Mouse (Mus musculus): ENCODE results near the gene Mapk8ip3. TPM values are rescaled to one million over a fixed set of nuclear protein-coding genes. Genes with fewer than 3 reads are reported as not detected.

Gene Mapk8ip3
- polyA plus RNA-seq, 1 experiment, result 272 TPM

DNA sequence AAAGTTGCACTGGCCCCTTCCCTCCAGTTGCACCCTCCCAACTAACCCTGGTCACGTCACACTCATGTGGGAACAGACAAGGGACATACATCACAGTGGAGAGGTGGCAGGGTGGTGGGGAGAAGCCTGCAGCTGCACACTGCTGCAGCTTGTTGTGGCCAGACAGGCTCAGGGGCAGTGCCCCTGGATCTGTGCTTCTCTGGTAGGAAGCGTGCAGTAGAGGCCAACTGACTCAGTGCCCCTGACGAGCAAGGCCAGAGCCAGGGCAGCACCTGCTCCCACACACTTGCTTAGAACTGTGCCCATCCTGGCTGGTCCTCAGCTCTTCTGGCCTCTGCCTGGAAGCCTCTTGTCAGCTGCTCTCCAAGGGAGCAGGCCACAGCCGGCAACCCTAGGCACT lies 39.2 kb downstream of the Mapk8ip3 start:
- Histone ChIP-seq H3K36me3 (ENCODE audit: control insufficient read depth, insufficient read depth, low read length) (peaks cover 32% of the 10 kb centered on the region), H3K27ac (ENCODE audit: control insufficient read depth, insufficient read depth, low read length) (no peak overlapping the region), H3K27me3 (ENCODE audit: control insufficient read depth, insufficient read depth, low read length) (no peaks in the 10 kb centered on the region), H3K4me3 (ENCODE audit: control insufficient read depth, insufficient read depth, low read length) (no peak overlapping the region), H3K4me1 (replicated peaks; ENCODE audit: control insufficient read depth, insufficient read depth, low read length) (peaks cover 26% of the 10 kb centered on the region)
- no peak for DNase-seq
- WGBS, result 97% methylated on average over 4 of the region's 4 CpGs
- TF ChIP-seq POLR2A (IDR thresholded peaks at IDR 0.05; ENCODE audit: control insufficient read depth, extremely low read depth, insufficient read depth, low read length, poor library complexity) (no peak), CTCF (IDR thresholded peaks at IDR 0.05; ENCODE audit: borderline replicate concordance, control insufficient read depth, extremely low read depth, insufficient read depth, low read length, poor library complexity) (no peak)

DNA sequence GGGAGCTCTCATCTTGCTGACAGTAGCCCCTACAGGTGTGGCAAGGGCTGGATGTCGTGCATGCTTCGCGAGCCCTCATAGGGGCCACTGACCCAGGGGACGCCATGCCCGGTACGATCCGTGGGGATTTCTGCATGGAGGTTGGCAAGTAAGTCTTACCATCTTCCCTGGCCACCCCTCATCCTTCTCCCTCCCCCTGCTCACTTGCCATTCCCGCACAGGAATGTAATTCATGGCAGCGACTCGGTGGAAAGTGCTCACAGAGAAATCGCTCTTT lies 39.8 kb downstream of the Mapk8ip3 start:
- no peak for DNase-seq
- WGBS, result 68% methylated on average over 11 of the region's 11 CpGs
- Histone ChIP-seq H3K27ac (ENCODE audit: control insufficient read depth, insufficient read depth, low read length) (no peak overlapping the region), H3K4me3 (ENCODE audit: control insufficient read depth, insufficient read depth, low read length) (peak overlapping the region; percentile 71), H3K4me1 (replicated peaks; ENCODE audit: control insufficient read depth, insufficient read depth, low read length) (peaks cover 26% of the 10 kb centered on the region), H3K36me3 (ENCODE audit: control insufficient read depth, insufficient read depth, low read length) (peaks cover 32% of the 10 kb centered on the region), H3K27me3 (ENCODE audit: control insufficient read depth, insufficient read depth, low read length) (no peaks in the 10 kb centered on the region)
- no peak for TF ChIP-seq CTCF (IDR thresholded peaks at IDR 0.05; ENCODE audit: borderline replicate concordance, control insufficient read depth, extremely low read depth, insufficient read depth, low read length, poor library complexity)
- no peak for TF ChIP-seq POLR2A (IDR thresholded peaks at IDR 0.05; ENCODE audit: control insufficient read depth, extremely low read depth, insufficient read depth, low read length, poor library complexity)

DNA sequence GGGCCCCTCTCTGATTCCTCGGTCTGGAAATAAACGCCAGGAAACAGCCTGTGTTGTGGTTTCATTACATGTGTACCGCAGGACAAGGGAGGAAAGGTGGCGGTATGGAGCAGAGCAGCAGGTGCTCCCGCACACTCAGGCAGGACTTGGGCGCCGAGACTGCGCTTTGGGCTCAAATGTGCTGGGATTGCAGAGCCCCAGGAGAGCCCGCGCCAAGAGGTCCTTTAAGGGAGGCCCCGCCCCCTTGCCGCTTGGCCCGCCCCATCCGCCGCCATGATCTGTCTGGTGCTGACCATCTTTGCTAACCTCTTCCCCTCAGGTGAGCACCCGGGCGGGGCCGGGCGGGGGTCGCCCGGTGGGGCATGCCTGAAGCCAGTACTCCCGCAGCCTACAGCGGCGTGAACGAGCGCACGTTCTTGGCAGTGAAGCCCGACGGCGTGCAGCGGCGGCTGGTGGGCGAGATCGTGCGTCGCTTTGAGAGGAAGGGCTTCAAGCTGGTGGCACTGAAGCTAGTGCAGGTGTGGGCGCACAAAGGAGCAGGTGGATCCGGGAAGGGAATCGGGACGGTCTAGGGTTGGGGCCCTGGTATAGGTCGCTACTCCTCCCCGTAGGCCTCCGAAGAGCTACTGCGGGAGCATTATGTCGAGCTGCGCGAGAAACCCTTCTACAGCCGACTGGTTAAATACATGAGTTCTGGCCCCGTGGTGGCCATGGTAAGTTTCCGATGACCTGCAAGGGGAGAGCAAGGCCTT lies 40.4 kb downstream of the Mapk8ip3 start, which contains the start of gene Nme3:
Gene Nme3, plus strand, starts transcription at position 260 of the 752 bp plus-strand sequence.
- Histone ChIP-seq H3K36me3 (ENCODE audit: control insufficient read depth, insufficient read depth, low read length) (peaks cover 27% of the 10 kb centered on the region), H3K27ac (ENCODE audit: control insufficient read depth, insufficient read depth, low read length) (peak within 1 kb of the TSS; percentile 67), H3K4me1 (replicated peaks; ENCODE audit: control insufficient read depth, insufficient read depth, low read length) (peaks cover 26% of the 10 kb centered on the region), H3K27me3 (ENCODE audit: control insufficient read depth, insufficient read depth, low read length) (no peaks in the 10 kb centered on the region), H3K4me3 (ENCODE audit: control insufficient read depth, insufficient read depth, low read length) (peak within 1 kb of the TSS; percentile 71)
- DNase-seq, result peak; percentile 70
- TF ChIP-seq CTCF (IDR thresholded peaks at IDR 0.05; ENCODE audit: borderline replicate concordance, control insufficient read depth, extremely low read depth, insufficient read depth, low read length, poor library complexity), result no peak
- TF ChIP-seq POLR2A (IDR thresholded peaks at IDR 0.05; ENCODE audit: control insufficient read depth, extremely low read depth, insufficient read depth, low read length, poor library complexity), result no peak
- 1% methylated on average over 50 of the region's 50 CpGs for WGBS

DNA sequence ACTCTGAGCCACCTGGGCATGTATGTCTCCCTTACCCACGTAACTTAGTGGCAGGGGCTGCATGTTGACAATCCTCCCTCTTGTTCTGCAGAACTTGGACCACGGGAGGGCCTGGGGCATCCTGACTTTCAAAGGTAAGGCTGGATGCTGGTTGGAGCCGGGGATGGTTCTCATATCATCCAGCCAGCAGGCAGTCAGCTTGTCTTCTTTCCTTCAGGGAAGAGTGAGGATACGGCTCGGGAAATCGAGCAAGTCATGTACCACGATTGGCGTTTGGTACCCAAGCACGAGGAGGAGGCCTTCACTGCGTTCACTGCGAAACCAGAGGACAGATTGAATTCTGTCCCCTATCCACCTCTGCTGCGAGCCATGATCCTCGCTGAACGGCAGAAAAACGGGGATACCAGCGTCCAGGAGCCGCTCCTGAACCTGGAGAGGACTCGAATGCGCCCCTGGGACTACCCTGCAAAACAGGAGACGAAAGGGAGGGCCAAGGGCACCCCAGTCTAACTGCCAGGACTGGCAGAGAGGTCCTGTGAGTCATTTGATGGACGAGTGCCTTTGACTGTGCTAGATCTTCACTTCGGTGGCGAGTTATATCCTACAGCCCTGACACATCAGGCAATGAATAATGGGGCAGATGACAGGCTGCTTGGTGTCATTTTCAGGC lies 41.1 kb downstream of the Mapk8ip3 start:
- peak overlapping the region; percentile 67 for H3K27ac ChIP-seq (ENCODE audit: control insufficient read depth, insufficient read depth, low read length)
- peak overlapping the region; percentile 71 for H3K4me3 ChIP-seq (ENCODE audit: control insufficient read depth, insufficient read depth, low read length)
- H3K4me1 ChIP-seq (replicated peaks; ENCODE audit: control insufficient read depth, insufficient read depth, low read length), result peaks cover 26% of the 10 kb centered on the region
- peaks cover 28% of the 10 kb centered on the region for H3K36me3 ChIP-seq (ENCODE audit: control insufficient read depth, insufficient read depth, low read length)
- TF ChIP-seq CTCF (IDR thresholded peaks at IDR 0.05; ENCODE audit: borderline replicate concordance, control insufficient read depth, extremely low read depth, insufficient read depth, low read length, poor library complexity) (no peak), POLR2A (IDR thresholded peaks at IDR 0.05; ENCODE audit: control insufficient read depth, extremely low read depth, insufficient read depth, low read length, poor library complexity) (no peak)
- no peak for DNase-seq
- WGBS, result 5% methylated on average over 23 of the region's 23 CpGs
- H3K27me3 ChIP-seq (ENCODE audit: control insufficient read depth, insufficient read depth, low read length), result no peaks in the 10 kb centered on the region

DNA sequence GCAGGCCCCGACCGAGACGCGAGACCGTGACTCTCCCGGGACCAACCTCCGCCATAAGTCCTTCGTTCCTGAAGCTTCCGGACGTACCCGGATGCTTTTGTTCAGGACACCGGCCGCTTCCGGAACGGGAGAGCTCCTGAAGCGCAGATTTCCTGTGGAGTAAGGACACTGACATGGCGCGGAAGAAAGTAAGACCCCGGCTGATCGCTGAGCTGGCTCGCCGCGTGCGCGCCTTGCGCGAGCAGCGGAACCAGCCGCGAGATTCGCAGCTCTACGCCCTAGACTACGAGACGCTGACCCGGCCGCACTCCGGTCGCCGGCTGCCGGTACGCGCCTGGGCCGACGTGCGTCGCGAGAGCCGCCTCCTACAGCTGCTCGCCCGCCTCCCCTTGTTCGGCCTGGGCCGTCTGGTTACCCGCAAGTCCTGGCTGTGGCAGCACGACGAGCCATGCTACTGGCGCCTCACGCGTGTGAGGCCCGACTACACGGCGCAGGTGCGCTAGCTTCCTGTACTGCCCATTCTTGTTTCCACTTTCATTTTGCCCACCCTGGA lies 41.7 kb downstream of the Mapk8ip3 start, which contains the start of the genes Eme2 and Mrps34:
Gene Eme2, minus strand, starts transcription at position 93 of the 553 bp plus-strand sequence.
Gene Mrps34, plus strand, starts transcription at position 122 of the 553 bp plus-strand sequence.
- WGBS, result under 1% methylated on average over 62 of the region's 62 CpGs
- peaks cover 26% of the 10 kb centered on the region for H3K36me3 ChIP-seq (ENCODE audit: control insufficient read depth, insufficient read depth, low read length)
- DNase-seq, result peak; percentile 71
- no peaks in the 10 kb centered on the region for H3K27me3 ChIP-seq (ENCODE audit: control insufficient read depth, insufficient read depth, low read length)
- peaks cover 26% of the 10 kb centered on the region for H3K4me1 ChIP-seq (replicated peaks; ENCODE audit: control insufficient read depth, insufficient read depth, low read length)
- H3K4me3 ChIP-seq (ENCODE audit: control insufficient read depth, insufficient read depth, low read length), result peak within 1 kb of the TSS; percentile 71
- 0 out of 2 replicates have a peak, but pooled peaks have one; percentile 36 for TF ChIP-seq POLR2A (IDR thresholded peaks at IDR 0.05; ENCODE audit: control insufficient read depth, extremely low read depth, insufficient read depth, low read length, poor library complexity)
- TF ChIP-seq CTCF (IDR thresholded peaks at IDR 0.05; ENCODE audit: borderline replicate concordance, control insufficient read depth, extremely low read depth, insufficient read depth, low read length, poor library complexity), result 0 out of 2 replicates have a peak, but pooled peaks have one; percentile 22
- H3K27ac ChIP-seq (ENCODE audit: control insufficient read depth, insufficient read depth, low read length), result peak within 1 kb of the TSS; percentile 67
